Mouse (Mus musculus): ENCODE data around the gene Aff4. TPM values are rescaled to one million over a fixed set of nuclear protein-coding genes. Genes with fewer than 3 reads are reported as not detected.

Gene Aff4
- total RNA-seq, 1 experiment from 2014 or later = 127 TPM

GRCm38 (mm10) chr11:53469294-53469967 lies 118.8 kb downstream of the Aff4 start:
- 0 out of 4 replicates have a peak, but pooled peaks of 1 of the 2 experiments have one; percentile 3 for ATAC-seq (replicated peaks in 1 of 2; ENCODE audit: insufficient read depth in 1 of 2, low FRiP score in 2 of 2, low TSS enrichment in 1 of 2, low read depth in 1 of 2, poor library complexity in 2 of 2, severe bottlenecking in 2 of 2)

- ATAC-seq (replicated peaks in 1 of 2; ENCODE audit: insufficient read depth in 1 of 2, low FRiP score in 2 of 2, low TSS enrichment in 1 of 2, low read depth in 1 of 2, poor library complexity in 2 of 2, severe bottlenecking in 2 of 2) = peak; percentile 85 to 88
Observed at GRCm38 (mm10) chr11:53469968-53470695, 119.5 kb downstream of the Aff4 start, which contains the start of gene Gm9837. Gm9837 (minus strand) TSS chr11:53470479.

Other genes starting within 250 kb of the Aff4 start
- 359 and 408 TPM in 2 replicates for gene Hspa4, start 50.4 kb upstream of the Aff4 start, total RNA-seq (2017)
- gene Zcchc10, start 26.2 kb upstream of the Aff4 start, total RNA-seq (2017) = 5.4 and 9.0 TPM in 2 replicates
- not detected in 2 replicates for gene Leap2, start 72.3 kb downstream of the Aff4 start, total RNA-seq (2017)
- gene Uqcrq, start 80.0 kb downstream of the Aff4 start, total RNA-seq (2017) = 39.5 and 52.7 TPM in 2 replicates
- 0.81 TPM in 1 of 2 replicates, not detected in the other for gene Gdf9, start 80.2 kb downstream of the Aff4 start, total RNA-seq (2017)
- not detected in 2 replicates for gene Gm10447, start 106.3 kb downstream of the Aff4 start, total RNA-seq (2017)
- gene Shroom1, start 106.4 kb downstream of the Aff4 start, total RNA-seq (2017) = 0.69 TPM in 1 of 2 replicates, not detected in the other
- gene Gm9837, start 119.6 kb downstream of the Aff4 start, total RNA-seq (2017) = not detected in 2 replicates
- not detected in 2 replicates for gene Gm9945, start 129.3 kb downstream of the Aff4 start, total RNA-seq (2017)
- not detected in 2 replicates for gene Sowaha, start 129.4 kb downstream of the Aff4 start, total RNA-seq (2017)
- 22.2 and 35.4 TPM in 2 replicates for gene Sept8, start 168.4 kb downstream of the Aff4 start, total RNA-seq (2017)
- gene Kif3a, start 216.5 kb downstream of the Aff4 start, total RNA-seq (2017) = 24.5 and 33.2 TPM in 2 replicates